Mouse (Mus musculus) liver, postnatal 0 days (tissue): ENCODE measurements around the gene Ctdspl2.

ENCODE experiments used
- CTCF ChIP-seq: sonication (generic); IDR thresholded peaks from 2 replicates; pipeline ENCODE4 v1.5.1; 2016; ENCODE audit warnings: antibody characterized with exemption, low read depth
- EP300 ChIP-seq: IDR thresholded peaks from 2 replicates; pipeline ENCODE4 v1.6.1; 2016; ENCODE audit warnings: antibody characterized with exemption, low read depth, mild to moderate bottlenecking

GRCm38 (mm10) chr2:122018705-122019104 lies 62.9 kb downstream of the Ctdspl2 start:
- no peak for TF ChIP-seq CTCF
- no peak for TF ChIP-seq EP300
